Mouse (Mus musculus): ENCODE data around the gene Etv1. TPM values are rescaled to one million over a fixed set of nuclear protein-coding genes. Genes with fewer than 3 reads are reported as not detected.
A peak's percentile ranks its signal among the peaks of the same experiment; 100 is the strongest.

The Etv1 gene
- 14.2 and 18.0 TPM in 2 replicates for polyA plus RNA-seq (2016; fragmentation: Nextera tagmentation; extraction: Ambion mirVana)

DNA sequence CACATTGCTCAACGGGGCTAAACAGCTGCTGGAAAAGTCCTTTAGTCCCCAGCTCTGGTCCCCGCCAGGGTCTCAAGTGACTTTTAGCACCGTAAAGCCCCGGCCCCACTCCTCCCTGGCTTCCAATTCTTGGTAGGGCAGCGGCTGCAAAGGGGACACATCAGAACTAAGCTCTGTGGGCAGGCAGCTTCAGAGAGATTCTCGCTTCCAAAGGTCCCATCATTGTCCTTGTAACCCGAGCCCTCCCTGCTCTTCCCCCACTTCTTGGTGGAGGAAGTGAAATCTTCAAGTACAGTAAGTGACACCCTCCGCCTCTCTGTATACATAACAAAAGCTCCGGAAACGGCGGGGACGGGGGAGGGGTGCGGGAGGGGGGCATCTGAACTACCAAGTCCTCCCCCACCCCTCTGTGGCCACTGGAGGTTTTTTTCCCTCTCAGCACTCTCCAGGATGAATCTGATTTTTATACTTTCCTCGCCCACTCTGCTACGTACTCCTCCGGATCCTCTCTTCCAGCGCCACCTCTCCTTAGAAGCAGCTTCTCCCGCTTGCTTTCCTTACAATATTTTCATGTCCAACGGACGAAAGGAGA is at the start of gene Etv1:
Etv1 (plus strand) TSS at position 195 of the 592 bp plus-strand sequence.
- Histone ChIP-seq H3K4me3 (peak within 1 kb of the TSS; percentile 68), H3K27ac (peak within 1 kb of the TSS; percentile 93), H3K27me3 (ENCODE audit: poor library complexity, severe bottlenecking) (0 out of 2 replicates have a peak, but pooled peaks cover 6% of the 10 kb centered on the region), H3K36me3 (replicated peaks) (no peaks in the 10 kb centered on the region), H3K4me1 (peaks cover 26% of the 10 kb centered on the region), H3K9me3 (no peaks in the 10 kb centered on the region)
- no peak for DNase-seq (ENCODE audit: extremely low spot score, low spot score)
- WGBS, result 0% methylated on average over 20 of the region's 20 CpGs

DNA sequence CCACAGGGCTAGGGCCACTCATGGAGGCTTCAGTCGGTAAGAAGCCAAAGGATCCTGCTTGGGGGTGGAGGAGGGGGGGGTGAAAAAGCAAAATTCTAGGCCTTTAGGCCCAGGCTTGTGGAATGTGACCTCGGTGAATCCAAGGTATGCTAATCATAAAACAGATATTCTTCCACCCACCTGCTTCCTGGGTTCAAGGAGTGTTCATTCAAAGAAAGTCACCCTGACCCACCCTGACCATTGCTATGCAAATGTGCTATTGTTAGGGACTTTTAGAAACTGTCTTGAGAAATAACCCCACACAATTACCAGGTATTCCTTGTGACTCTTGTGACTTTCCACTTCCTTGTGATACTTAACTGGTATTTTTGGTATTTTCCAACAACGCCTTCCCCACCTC is 49.5 kb upstream of the Etv1 start:
- Histone ChIP-seq H3K9me3 (no peaks in the 10 kb centered on the region), H3K27me3 (ENCODE audit: poor library complexity, severe bottlenecking) (no peaks in the 10 kb centered on the region), H3K4me1 (no peaks in the 10 kb centered on the region), H3K36me3 (replicated peaks) (no peaks in the 10 kb centered on the region), H3K4me3 (no peak overlapping the region), H3K27ac (no peak overlapping the region)
- WGBS, result 84% methylated on average over 3 of the region's 3 CpGs
- DNase-seq (ENCODE audit: extremely low spot score, low spot score), result no peak

DNA sequence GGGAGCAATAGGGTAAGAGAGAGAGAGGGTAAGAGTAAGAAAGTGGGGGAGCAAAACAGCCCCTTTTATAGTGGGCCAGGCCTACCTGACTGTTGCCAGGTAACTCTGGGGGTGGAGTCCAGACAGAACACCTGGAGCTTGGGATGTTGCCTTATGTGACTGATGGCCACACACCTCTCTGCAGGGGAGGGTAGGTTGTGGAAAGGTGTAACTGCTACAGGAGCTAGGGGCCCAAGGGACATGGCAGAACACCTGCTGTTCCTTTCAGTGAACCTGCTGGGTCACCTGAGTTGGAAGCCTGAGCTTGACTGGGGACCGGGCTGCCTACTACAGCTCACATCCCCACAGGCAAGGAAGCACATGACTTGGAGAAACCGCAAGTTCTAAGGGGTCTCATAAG is 48.4 kb upstream of the Etv1 start:
- H3K4me3 ChIP-seq, result no peak overlapping the region
- WGBS, result 97% methylated on average over 2 of the region's 2 CpGs
- no peak overlapping the region for H3K27ac ChIP-seq
- H3K27me3 ChIP-seq (ENCODE audit: poor library complexity, severe bottlenecking), result no peaks in the 10 kb centered on the region
- H3K36me3 ChIP-seq (replicated peaks), result no peaks in the 10 kb centered on the region
- no peak for DNase-seq (ENCODE audit: extremely low spot score, low spot score)
- H3K9me3 ChIP-seq, result no peaks in the 10 kb centered on the region
- no peaks in the 10 kb centered on the region for H3K4me1 ChIP-seq

DNA sequence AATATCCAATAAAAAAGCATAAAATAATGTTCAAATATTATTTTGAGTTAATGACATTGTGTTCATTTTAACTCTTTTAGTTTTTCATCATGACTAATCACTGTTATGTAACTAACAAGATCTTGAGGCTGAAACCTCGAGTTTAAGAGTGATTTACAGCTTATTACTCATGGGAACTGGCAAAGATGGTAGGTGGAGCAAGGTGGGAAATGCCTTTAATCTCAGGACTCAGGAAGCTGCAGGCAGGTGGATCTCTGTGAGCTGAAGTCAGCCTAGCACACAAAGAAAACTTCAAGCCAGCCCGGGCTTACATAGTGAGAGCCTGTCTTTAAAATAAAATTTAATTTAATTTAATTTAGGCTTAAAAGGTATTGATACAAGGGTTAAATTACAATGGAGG is 19.9 kb upstream of the Etv1 start:
- H3K4me1 ChIP-seq, result no peaks in the 10 kb centered on the region
- DNase-seq (ENCODE audit: extremely low spot score, low spot score), result no peak
- no peaks in the 10 kb centered on the region for H3K27me3 ChIP-seq (ENCODE audit: poor library complexity, severe bottlenecking)
- no peak overlapping the region for H3K4me3 ChIP-seq
- H3K36me3 ChIP-seq (replicated peaks), result no peaks in the 10 kb centered on the region
- WGBS, result 56% methylated on average over 2 of the region's 2 CpGs
- H3K27ac ChIP-seq, result no peak overlapping the region
- H3K9me3 ChIP-seq, result no peaks in the 10 kb centered on the region

DNA sequence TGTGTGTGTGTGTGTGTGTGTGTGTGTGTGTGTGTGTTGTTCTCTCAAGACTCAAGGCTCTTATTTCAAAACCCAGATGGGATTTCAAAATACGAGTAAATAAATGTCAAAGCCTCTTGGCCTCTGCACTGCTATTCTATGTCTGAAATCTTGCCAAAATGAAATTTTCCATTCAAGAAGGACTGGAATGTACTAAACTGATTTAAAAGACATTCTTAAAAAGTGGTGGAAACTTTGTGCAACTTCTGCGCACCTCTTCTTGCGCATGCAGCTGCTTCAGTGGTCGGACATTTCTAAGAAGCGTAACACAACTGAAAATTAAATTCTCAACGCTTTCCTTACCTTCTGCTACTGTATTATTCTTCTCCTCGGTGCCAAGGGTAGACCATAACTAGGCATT is 1.9 kb upstream of the Etv1 start:
- no peak overlapping the region for H3K27ac ChIP-seq
- WGBS, result 82% methylated on average over 7 of the region's 7 CpGs
- H3K27me3 ChIP-seq (ENCODE audit: poor library complexity, severe bottlenecking), result 0 out of 2 replicates have a peak, but pooled peaks cover 6% of the 10 kb centered on the region

DNA sequence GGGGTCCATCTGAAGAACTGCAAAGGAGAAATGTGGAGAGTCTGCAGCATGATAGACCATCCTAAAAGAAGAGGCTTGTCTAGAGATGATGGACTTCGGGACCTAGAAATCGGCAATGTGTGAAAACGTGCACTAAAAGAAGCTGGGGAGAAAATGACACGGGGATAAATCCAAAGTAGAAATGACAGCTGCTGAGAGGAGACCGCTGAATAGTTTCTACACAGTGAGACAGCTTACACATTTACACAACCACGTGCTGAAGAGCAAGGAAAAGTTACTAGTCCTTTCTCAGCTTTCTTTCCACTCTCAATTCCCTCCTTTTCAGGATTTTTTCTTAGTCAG is 1.3 kb upstream of the Etv1 start:
- WGBS, result 8% methylated on average over 6 of the region's 6 CpGs
- Histone ChIP-seq H3K9me3 (no peaks in the 10 kb centered on the region), H3K4me3 (peak overlapping the region; percentile 68), H3K36me3 (replicated peaks) (no peaks in the 10 kb centered on the region), H3K4me1 (peaks cover 17% of the 10 kb centered on the region), H3K27me3 (ENCODE audit: poor library complexity, severe bottlenecking) (0 out of 2 replicates have a peak, but pooled peaks cover 6% of the 10 kb centered on the region), H3K27ac (peak overlapping the region; percentile 93)
- no peak for DNase-seq (ENCODE audit: extremely low spot score, low spot score)

More for the DNA sequence above, 1.9 kb upstream of the Etv1 start:
- no peak for DNase-seq (ENCODE audit: extremely low spot score, low spot score)
- H3K4me3 ChIP-seq, result no peak overlapping the region
- no peaks in the 10 kb centered on the region for H3K36me3 ChIP-seq (replicated peaks)
- peaks cover 17% of the 10 kb centered on the region for H3K4me1 ChIP-seq
- no peaks in the 10 kb centered on the region for H3K9me3 ChIP-seq

DNA sequence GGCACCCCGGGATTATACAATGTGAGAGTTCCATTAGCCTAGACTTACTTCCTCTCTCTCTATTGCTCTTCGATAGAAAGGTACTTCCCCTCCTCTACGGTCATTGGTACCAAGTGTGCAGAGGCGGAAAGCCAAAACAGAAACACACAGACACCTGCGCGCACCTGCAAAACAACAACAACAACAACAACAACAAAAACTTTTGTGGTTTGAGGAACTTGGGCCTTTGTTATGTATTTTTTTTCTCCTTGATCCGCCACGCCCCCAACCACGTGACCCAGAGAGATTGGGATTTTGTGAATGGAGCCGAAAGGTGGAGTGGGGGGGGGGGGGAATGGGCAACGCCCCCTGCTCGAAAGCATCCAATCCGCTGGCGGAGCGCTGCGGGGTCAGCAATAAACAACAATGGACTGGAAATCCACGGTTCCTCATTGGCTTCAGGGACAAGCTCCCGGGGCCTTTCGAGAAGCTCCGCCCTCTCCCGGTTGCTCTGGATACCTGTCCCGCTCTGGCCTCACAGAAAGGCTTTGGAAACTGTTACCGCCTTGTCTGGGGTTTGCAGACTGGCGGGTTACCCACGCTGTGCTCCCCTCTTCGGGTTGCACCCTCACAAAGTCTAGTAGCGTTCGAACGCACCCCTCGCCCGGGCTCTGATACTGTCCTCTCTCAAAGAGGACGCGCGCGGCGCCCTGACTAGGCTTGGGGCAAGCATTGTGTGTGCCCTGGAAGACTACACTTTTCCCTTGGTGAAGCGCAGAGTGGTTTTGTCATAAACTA is 693 bp upstream of the Etv1 start:
- H3K4me1 ChIP-seq, result peaks cover 22% of the 10 kb centered on the region
- H3K4me3 ChIP-seq, result peak overlapping the region; percentile 68
- no peaks in the 10 kb centered on the region for H3K9me3 ChIP-seq
- peak; percentile 92 for DNase-seq (ENCODE audit: extremely low spot score, low spot score)
- H3K36me3 ChIP-seq (replicated peaks), result no peaks in the 10 kb centered on the region
- 0 out of 2 replicates have a peak, but pooled peaks cover 6% of the 10 kb centered on the region for H3K27me3 ChIP-seq (ENCODE audit: poor library complexity, severe bottlenecking)
- WGBS, result under 1% methylated on average over 37 of the region's 37 CpGs
- H3K27ac ChIP-seq, result peak overlapping the region; percentile 93

DNA sequence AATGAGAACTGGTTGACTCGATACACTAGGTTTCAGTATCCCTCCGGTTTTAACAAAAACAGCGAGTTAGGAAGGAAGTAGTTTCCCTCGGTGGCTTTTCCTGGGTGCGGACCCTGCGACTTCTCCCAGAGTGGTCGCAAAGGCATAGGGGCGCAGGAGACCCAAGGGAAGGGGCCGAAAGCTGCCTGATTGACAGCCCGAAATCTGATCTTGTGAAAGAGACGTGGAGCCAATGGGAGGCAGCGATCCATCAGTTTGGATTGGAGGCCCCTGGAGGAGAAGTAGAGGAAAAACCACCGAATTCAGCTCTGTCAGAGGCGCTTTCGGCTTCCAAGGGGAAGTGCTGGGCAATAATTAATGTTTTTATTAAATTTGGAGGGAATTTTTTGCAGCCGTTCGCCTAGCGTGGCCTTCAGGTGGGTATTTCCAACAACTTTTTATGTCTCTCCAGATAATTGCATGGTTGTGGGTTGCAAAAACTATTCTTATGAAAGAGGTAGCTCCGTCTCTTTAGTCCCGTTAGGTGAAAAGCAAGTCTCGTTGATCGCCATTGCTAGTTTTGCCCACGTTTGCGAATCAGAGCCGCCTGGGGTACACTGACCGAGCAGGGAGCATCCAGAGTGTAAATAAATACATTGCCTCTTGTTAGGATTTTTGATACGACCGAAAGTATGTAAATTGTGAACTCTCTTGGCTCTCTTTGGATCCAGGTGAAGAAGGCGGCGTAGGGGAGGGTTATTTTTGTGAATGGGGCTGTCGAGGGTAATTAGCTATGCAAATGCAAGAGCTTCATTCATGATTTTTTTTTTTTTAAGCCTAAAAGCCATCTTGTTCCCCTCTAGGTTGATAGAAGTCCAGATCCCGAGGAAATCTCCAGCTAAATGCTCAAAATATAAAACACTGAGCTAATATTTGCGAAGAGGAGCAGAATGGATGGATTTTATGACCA is 1.1 kb downstream of the Etv1 start:
- Histone ChIP-seq H3K9me3 (no peaks in the 10 kb centered on the region), H3K36me3 (replicated peaks) (no peaks in the 10 kb centered on the region), H3K4me1 (peaks cover 26% of the 10 kb centered on the region), H3K27me3 (ENCODE audit: poor library complexity, severe bottlenecking) (0 out of 2 replicates have a peak, but pooled peaks cover 6% of the 10 kb centered on the region), H3K27ac (peak overlapping the region; percentile 93), H3K4me3 (peak overlapping the region; percentile 68)
- peak; percentile 83 for DNase-seq (ENCODE audit: extremely low spot score, low spot score)
- under 1% methylated on average over 33 of the region's 33 CpGs for WGBS

DNA sequence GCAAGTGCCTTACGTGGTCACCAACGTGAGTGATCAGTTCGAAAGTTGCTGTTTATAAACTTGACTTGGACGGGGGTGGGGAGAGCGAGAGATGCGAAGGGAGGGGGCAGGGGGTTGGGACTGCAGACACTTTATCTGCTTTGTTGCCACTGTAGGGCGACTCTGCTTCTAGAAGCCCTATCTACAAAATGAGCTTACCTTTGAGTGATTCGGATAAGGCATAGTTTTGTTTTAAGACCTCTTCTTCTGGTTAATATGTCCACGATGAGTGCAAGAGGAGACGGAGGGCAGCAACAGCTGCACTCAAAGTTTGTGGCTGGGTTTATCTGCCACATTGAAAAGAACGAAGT is 1.8 kb downstream of the Etv1 start:
- under 1% methylated on average over 11 of the region's 11 CpGs for WGBS
- peak overlapping the region; percentile 93 for H3K27ac ChIP-seq

DNA sequence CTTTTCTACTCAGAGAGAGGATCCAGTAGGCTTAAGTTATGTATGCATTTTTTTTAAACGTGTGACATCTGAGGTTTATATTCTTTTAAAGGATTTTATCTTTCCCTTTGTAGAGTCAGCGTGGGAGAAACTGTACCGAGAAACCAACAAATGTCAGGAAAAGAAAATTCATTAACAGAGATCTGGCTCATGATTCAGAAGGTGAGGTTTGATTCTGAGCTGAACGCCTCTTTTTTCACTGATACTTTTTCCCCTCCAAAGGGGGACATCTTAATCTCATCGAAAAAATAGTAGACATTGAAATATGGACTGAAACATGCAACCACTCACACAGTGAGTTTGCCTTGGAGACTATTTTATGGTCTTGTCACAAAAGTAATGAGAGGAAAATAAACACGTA is 2.5 kb downstream of the Etv1 start:
- 0 out of 2 replicates have a peak, but pooled peaks cover 6% of the 10 kb centered on the region for H3K27me3 ChIP-seq (ENCODE audit: poor library complexity, severe bottlenecking)
- no peak for DNase-seq (ENCODE audit: extremely low spot score, low spot score)
- H3K4me1 ChIP-seq, result peaks cover 26% of the 10 kb centered on the region
- no peaks in the 10 kb centered on the region for H3K36me3 ChIP-seq (replicated peaks)
- H3K4me3 ChIP-seq, result peak overlapping the region; percentile 68
- WGBS, result 61% methylated on average over 6 of the region's 6 CpGs
- 0 out of 2 replicates have a peak overlapping the region, but pooled peaks have one; percentile 93 for H3K27ac ChIP-seq
- H3K9me3 ChIP-seq, result no peaks in the 10 kb centered on the region

More for the DNA sequence above, 1.8 kb downstream of the Etv1 start:
- Histone ChIP-seq H3K27me3 (ENCODE audit: poor library complexity, severe bottlenecking) (0 out of 2 replicates have a peak, but pooled peaks cover 6% of the 10 kb centered on the region), H3K4me3 (peak overlapping the region; percentile 68), H3K36me3 (replicated peaks) (no peaks in the 10 kb centered on the region), H3K9me3 (no peaks in the 10 kb centered on the region), H3K4me1 (peaks cover 26% of the 10 kb centered on the region)
- peak; percentile 17 for DNase-seq (ENCODE audit: extremely low spot score, low spot score)

DNA sequence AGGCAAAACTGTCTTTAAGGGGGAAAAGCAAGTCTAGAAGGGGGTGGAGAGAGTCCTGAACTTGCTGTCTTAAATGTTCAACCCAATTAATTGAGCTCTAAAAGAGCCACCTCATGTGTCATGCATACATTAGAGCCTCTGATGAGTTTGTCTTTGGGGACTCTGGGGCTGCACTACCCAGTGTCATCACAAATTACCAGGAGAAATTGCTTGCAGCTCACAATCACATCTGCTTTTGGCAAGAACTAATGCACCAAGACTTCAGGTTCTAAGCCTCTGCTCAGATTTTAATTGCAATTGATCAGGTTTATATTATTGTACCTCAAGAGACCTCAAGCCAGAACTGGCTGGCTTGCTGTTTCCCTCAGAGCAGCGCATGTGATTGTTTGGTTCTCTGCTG is 4.1 kb downstream of the Etv1 start:
- no peak for DNase-seq (ENCODE audit: extremely low spot score, low spot score)
- no peak overlapping the region for H3K27ac ChIP-seq
- 39% methylated on average over 1 of the region's 1 CpGs for WGBS

DNA sequence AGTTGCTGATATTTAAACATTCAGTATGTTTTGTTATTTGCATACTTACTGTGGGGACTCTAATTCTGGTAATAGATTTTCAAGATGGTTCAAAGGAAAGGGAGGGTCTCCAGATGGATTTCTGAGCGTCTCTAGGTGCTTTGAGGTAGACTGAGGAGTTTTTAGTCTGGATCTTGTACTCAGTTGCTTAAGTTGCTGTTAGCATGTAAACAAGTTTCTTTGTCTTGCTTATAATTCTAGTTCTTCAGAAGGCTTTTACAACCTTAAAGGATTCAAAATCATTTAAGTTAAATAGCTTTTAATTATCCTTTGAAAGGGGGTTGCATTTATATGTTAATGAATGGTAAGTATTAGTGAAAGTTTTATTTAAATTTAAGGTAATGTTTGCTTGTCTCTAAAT is 5.0 kb downstream of the Etv1 start:
- H3K4me1 ChIP-seq, result peaks cover 33% of the 10 kb centered on the region
- DNase-seq (ENCODE audit: extremely low spot score, low spot score), result no peak
- no peaks in the 10 kb centered on the region for H3K9me3 ChIP-seq
- no peaks in the 10 kb centered on the region for H3K27me3 ChIP-seq (ENCODE audit: poor library complexity, severe bottlenecking)
- no peaks in the 10 kb centered on the region for H3K36me3 ChIP-seq (replicated peaks)
- WGBS, result 5% methylated on average over 1 of the region's 1 CpGs
- H3K4me3 ChIP-seq, result no peak overlapping the region
- no peak overlapping the region for H3K27ac ChIP-seq

More for the DNA sequence above, 4.1 kb downstream of the Etv1 start:
- Histone ChIP-seq H3K9me3 (no peaks in the 10 kb centered on the region), H3K27me3 (ENCODE audit: poor library complexity, severe bottlenecking) (no peaks in the 10 kb centered on the region), H3K36me3 (replicated peaks) (no peaks in the 10 kb centered on the region), H3K4me3 (no peak overlapping the region), H3K4me1 (peaks cover 26% of the 10 kb centered on the region)

All from forebrain, embryonic 10.5 days (tissue).